Mouse (Mus musculus) lung, postnatal 0 days (tissue): ENCODE results near the gene Pax9. TPM values are rescaled to one million over a fixed set of nuclear protein-coding genes. Genes with fewer than 3 reads are reported as not detected.

ENCODE experiments used
- ATAC-seq: fragments of 200-750 bp; cut with Nextera tagmentation; 2 replicates; pipeline ENCODE4 v1.8.0; 2017; ENCODE audit warnings: moderate library complexity
- DNase-seq: peaks from one replicate; pipeline ENCODE4 v3.0.0-alpha.2; 2016; ENCODE audit warnings: low spot score
- H3K27ac ChIP-seq: fragments of 300-500 bp; sonication (generic); 2 replicates; pipeline ENCODE4 v1.5.1; 2014; ENCODE audit warnings: antibody characterized with exemption, mild to moderate bottlenecking, low read length, mixed read lengths
- H3K27me3 ChIP-seq: fragments of 300-500 bp; sonication (generic); replicated peaks from 2 replicates; pipeline ENCODE4 v1.6.1; 2014; ENCODE audit warnings: low read length, mixed read lengths; ENCODE audit not compliant: insufficient read depth
- H3K36me3 ChIP-seq: fragments of 300-500 bp; sonication (generic); 2 replicates; pipeline ENCODE4 v1.6.1; 2014; ENCODE audit warnings: low read length, mixed read lengths; ENCODE audit not compliant: insufficient read depth
- H3K4me1 ChIP-seq: fragments of 300-500 bp; sonication (generic); 2 replicates; pipeline ENCODE4 v1.6.1; 2014; ENCODE audit warnings: antibody characterized with exemption, low read depth, low read length, mixed read lengths; ENCODE audit not compliant: insufficient read depth
- H3K4me2 ChIP-seq: fragments of 300-500 bp; sonication (generic); replicated peaks from 2 replicates; pipeline ENCODE4 v1.6.1; 2014; ENCODE audit warnings: low read depth, mild to moderate bottlenecking, low read length, moderate library complexity, mixed read lengths
- H3K4me3 ChIP-seq: fragments of 300-500 bp; sonication (generic); 2 replicates; pipeline ENCODE4 v1.5.1; 2014; ENCODE audit warnings: low read depth, low read length
- H3K9ac ChIP-seq: fragments of 300-500 bp; sonication (generic); replicated peaks from 2 replicates; pipeline ENCODE4 v1.6.1; 2014; ENCODE audit warnings: low read depth, mild to moderate bottlenecking
- H3K9me3 ChIP-seq: fragments of 300-500 bp; sonication (generic); 2 replicates; pipeline ENCODE4 v1.6.1; 2016; ENCODE audit warnings: low read length, mixed read lengths
- CTCF ChIP-seq: IDR thresholded peaks from 2 replicates; pipeline ENCODE4 v1.5.1; 2016; ENCODE audit warnings: antibody characterized with exemption, mild to moderate bottlenecking
- EP300 ChIP-seq: IDR thresholded peaks from 2 replicates; pipeline ENCODE4 v1.6.1; 2016; ENCODE audit warnings: antibody characterized with exemption, mild to moderate bottlenecking, control low read depth
- WGBS: fragments of 180-500 bp; shearing (Covaris S2); extraction: QIAGEN DNeasy Blood & Tissue Kit; methylation state at CpG from one replicate; pipeline ENCODE4 v1.1.7; 2014; 5-methylcytosine and 5-hydroxymethylcytosine counted together
- polyA plus RNA-seq: library from polyadenylated mRNA; unstranded; fragments of >200 nt; fragmentation: Nextera tagmentation; extraction: Ambion mirVana; gene quantifications from 2 replicates; pipeline ENCODE4 v1.2.1, GENCODE M21; 2015

Pax9 gene
- polyA plus RNA-seq: 0.05 and 0.11 TPM in 2 replicates

- Histone ChIP-seq H3K9ac (no peak within 1 kb of the TSS), H3K27ac (no peak within 1 kb of the TSS), H3K4me2 (no peak within 1 kb of the TSS; the same call in 1 of the 2 replicates), H3K4me1 (peaks cover 14% of the 10 kb centered on the region; the same call in 1 of the 2 replicates), H3K36me3 (no peaks in the 10 kb centered on the region), H3K27me3 (peaks cover 94% of the 10 kb centered on the region), H3K4me3 (peak within 1 kb of the TSS; percentile 6; the same call in 1 of the 2 replicates), H3K9me3 (no peaks in the 10 kb centered on the region)
- no peak for TF ChIP-seq EP300
- no peak for TF ChIP-seq CTCF
- WGBS: 2% methylated on average over 40 of the region's 40 CpGs
- ATAC-seq (no peak), DNase-seq (no peak)
Observed at GRCm38 (mm10) chr12:56691427-56692079, at the start of gene Pax9. Gene Pax9, plus strand, starts transcription at chr12:56691767.

DNA sequence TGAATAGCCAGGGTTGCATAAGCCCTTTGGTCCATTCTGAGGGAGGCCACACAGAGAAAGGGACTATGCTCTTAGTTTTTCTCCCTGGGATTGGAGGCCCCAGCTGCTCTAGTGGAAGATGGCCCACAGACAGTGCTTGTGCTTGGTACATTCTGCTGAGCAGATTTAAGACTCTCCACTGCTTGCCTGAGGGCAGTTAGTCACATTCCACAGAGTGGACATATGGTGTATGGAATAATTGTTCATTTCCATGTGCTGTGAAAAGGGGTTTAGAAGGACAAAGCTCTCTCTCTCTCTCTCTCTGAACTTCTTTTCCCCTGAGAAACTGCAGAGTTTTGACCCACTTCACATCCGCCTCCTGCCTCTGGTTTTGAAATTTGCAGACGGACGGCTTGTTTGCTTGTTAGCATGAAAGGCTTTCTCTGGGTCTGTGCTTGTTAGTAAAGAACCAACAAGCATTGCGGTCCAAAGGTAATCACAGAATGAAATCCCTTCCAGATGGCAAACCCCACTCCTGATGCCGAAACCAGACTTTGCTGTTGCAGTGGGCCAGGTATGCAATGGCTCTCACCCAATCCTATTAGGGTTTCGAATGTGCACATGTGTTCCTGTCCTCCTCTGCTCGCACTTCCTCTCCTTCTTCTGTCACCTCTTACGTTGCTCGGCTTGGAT lies 22.0 kb upstream of the Pax9 start:
- no peaks in the 10 kb centered on the region for H3K36me3 ChIP-seq
- H3K9me3 ChIP-seq: no peaks in the 10 kb centered on the region
- TF ChIP-seq CTCF: no peak
- no peak for TF ChIP-seq EP300
- no peak for DNase-seq
- H3K9ac ChIP-seq: no peak overlapping the region
- H3K27me3 ChIP-seq: no peaks in the 10 kb centered on the region
- H3K27ac ChIP-seq: no peak overlapping the region
- no peak overlapping the region for H3K4me3 ChIP-seq
- H3K4me2 ChIP-seq: no peak overlapping the region
- no peaks in the 10 kb centered on the region for H3K4me1 ChIP-seq
- 80% methylated on average over 9 of the region's 9 CpGs for WGBS
- no peak for ATAC-seq

GRCm38 (mm10) chr12:56670795-56671194 lies 20.8 kb upstream of the Pax9 start:
- H3K36me3 ChIP-seq: no peaks in the 10 kb centered on the region
- no peaks in the 10 kb centered on the region for H3K27me3 ChIP-seq
- ATAC-seq (no peak), DNase-seq (no peak)
- TF ChIP-seq CTCF (no peak), EP300 (no peak)
- no peak overlapping the region for H3K4me2 ChIP-seq
- 86% methylated on average over 9 of the region's 9 CpGs for WGBS
- no peak overlapping the region for H3K4me3 ChIP-seq
- H3K4me1 ChIP-seq: no peaks in the 10 kb centered on the region
- H3K9ac ChIP-seq: no peak overlapping the region
- H3K9me3 ChIP-seq: no peaks in the 10 kb centered on the region
- no peak overlapping the region for H3K27ac ChIP-seq

- Histone ChIP-seq H3K9ac (no peak overlapping the region), H3K4me2 (no peak overlapping the region), H3K36me3 (no peaks in the 10 kb centered on the region), H3K4me3 (no peak overlapping the region), H3K9me3 (no peaks in the 10 kb centered on the region), H3K27me3 (peaks cover 8% of the 10 kb centered on the region; the same call in 1 of the 2 replicates), H3K27ac (no peak overlapping the region), H3K4me1 (no peaks in the 10 kb centered on the region)
- DNase-seq: peak; percentile 9
- 26% methylated on average over 3 of the region's 3 CpGs for WGBS
- TF ChIP-seq CTCF (peak; percentile 65), EP300 (no peak)
- no peak for ATAC-seq
Observed at GRCm38 (mm10) chr12:56674726-56675125, 16.8 kb upstream of the Pax9 start.

- ATAC-seq: no peak
- Histone ChIP-seq H3K9me3 (no peaks in the 10 kb centered on the region), H3K4me2 (no peak overlapping the region), H3K36me3 (no peaks in the 10 kb centered on the region), H3K27ac (no peak overlapping the region), H3K4me3 (no peak overlapping the region), H3K9ac (no peak overlapping the region), H3K27me3 (peaks cover 29% of the 10 kb centered on the region), H3K4me1 (no peaks in the 10 kb centered on the region)
- 56% methylated on average over 7 of the region's 7 CpGs for WGBS
- DNase-seq: no peak
- TF ChIP-seq EP300 (no peak), CTCF (no peak)
Observed at GRCm38 (mm10) chr12:56677620-56678019, 13.9 kb upstream of the Pax9 start.

- Histone ChIP-seq H3K9me3 (no peaks in the 10 kb centered on the region), H3K27ac (no peak overlapping the region), H3K9ac (no peak overlapping the region), H3K27me3 (peaks cover 43% of the 10 kb centered on the region), H3K4me1 (no peaks in the 10 kb centered on the region), H3K4me2 (peak overlapping the region; percentile 9), H3K36me3 (no peaks in the 10 kb centered on the region), H3K4me3 (no peak overlapping the region)
- ATAC-seq (peak; percentile 44), DNase-seq (peak; percentile 46)
- 3% methylated on average over 38 of the region's 38 CpGs for WGBS
- TF ChIP-seq EP300 (no peak), CTCF (peak; percentile 68)
Observed at GRCm38 (mm10) chr12:56681096-56681811, 10.3 kb upstream of the Pax9 start.
